Mouse (Mus musculus): ENCODE data around the gene Olfr986.
"Not testable (repeated sequence)": the region's sequence is repeated elsewhere in the genome, so short reads cannot be mapped to it uniquely, and the experiment has no call there.

Olfr986 gene

DNA sequence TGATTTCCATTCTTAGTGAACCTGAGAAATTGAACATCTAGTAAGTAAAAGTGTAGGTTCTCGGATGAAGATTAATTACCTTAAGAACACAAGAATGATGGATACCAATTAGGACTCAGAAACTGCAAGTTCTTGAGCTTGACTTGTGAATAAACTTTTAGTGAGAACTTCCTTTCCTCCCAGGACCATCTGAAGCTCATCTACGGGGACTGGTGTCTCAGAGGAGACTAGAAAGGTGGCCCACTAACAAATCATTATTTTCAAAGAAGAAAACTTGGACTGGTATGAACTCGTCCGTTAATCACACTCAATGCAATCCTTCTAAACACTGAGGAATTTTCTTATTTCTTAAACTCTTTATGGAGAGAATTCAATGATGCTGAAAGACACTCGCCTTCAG lies at the start of gene Olfr986:
Olfr986 (plus strand) TSS at position 301 of the 400 bp plus-strand sequence.
- no peak for DNase-seq

DNA sequence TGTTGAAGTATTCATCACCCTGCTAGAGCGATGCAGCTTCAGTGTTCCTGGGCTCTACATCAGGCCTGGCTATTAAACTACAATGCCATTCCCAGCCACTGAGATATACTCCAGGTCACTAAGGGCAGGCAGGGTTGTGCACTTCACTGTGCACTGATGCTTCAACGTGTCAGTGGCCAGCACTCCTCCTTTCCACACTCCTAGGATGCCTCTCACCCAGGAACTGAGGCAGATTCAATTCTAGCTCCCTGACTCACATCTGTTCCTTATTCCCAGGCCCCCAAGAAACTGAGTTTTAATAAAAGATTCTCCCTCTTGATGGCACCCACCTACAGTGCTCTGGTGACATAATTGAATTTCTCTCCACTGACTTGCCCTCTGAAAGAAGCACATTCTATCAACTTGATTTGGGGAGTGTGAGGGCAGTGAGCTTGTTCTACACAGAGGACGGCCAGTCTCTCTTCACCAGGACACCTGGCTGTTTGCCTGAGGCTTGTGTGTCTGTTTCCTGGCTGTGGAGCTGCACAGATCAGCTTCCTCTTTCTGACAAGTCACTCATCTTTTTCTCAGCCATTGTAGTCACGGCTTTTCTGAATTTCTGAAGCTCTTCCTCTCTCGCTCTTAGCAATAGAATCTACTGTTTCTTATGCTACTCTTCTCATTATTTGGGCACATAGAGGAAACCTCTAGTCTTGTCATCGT lies 43.6 kb upstream of the Olfr986 start:
- peak in 1 of 2 experiments; percentile 2 for DNase-seq

DNA sequence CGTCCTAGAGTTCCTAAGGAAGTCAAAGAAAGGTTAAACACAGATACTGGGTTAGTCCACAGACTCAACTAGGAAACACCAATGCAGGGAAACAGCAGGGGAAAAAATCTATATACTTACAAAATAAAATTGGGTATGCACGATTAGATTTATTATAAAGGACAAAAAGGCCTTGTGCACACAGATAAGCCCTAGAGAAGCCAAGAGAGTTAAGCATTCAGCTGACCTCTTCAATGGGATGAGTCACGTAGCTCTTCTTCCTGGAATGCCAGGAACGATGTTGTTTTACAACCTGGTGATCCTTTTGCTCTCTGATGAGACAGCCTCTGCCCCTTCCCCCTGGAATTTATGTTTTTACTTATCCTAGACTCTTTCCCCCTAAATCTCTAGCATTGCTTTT lies 41.2 kb upstream of the Olfr986 start:
- DNase-seq: no peak

DNA sequence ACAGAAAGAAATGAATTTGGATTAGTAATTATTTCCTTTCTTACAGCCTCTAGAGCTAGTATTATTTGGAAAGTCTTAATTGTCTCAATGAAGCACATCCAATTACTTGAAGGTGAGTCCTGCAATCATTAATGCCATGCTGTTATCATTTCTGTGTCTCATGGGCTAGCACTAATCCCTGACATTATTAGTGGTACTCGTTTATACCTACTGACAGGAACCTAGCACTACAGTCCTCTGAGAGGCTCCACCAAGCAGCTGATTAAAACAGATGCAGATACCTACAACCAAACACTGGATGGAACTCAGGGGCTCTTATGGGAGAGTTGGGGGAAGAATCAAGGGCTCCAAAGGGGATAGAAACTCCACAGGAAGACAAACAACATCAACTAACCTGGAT lies 39.2 kb upstream of the Olfr986 start:
- DNase-seq: no peak

DNA sequence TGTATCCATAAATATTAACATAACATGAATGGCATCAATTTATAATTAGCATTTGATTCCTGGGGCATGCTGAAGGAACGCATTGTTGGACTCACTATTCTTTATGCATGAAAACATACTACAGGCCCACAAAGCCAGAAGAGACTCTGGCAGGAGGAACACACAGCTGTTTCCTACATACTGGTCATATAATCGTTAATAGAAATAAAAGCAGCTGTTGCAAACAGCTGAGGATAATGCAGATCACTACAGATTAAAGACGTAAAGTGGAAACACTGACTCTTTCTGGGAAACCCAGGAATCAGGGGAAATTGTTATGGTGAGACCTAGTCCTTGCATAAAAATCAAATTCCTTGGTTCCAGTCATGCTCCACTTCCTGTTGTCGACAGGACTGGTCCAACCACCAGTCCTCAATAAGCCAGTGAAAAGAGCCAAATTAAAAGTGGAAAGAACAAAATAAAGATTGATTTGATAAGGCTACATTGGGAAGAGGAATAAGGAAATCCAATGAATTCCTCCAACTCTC lies 25.5 kb upstream of the Olfr986 start:
- no peak for DNase-seq

DNA sequence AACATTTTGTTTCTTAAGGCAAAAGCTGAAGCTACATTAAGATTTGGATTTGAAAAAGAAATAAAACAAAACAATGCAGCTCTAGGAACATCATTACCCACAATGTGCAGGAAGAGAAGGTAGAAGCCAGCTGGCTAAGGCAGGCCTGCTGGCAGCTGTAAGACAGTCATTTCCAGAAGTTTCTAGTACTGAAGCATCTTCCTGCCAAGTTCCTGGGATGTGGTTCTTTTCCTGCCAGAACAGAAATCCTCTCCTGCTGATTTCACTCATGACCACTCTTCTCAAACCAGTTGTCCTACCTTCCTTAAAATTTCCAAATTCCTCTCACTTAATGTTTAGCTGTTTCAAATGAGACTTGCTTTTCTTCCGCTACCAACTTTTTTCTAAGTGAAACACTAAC lies 14.3 kb upstream of the Olfr986 start:
- DNase-seq: no peak

DNA sequence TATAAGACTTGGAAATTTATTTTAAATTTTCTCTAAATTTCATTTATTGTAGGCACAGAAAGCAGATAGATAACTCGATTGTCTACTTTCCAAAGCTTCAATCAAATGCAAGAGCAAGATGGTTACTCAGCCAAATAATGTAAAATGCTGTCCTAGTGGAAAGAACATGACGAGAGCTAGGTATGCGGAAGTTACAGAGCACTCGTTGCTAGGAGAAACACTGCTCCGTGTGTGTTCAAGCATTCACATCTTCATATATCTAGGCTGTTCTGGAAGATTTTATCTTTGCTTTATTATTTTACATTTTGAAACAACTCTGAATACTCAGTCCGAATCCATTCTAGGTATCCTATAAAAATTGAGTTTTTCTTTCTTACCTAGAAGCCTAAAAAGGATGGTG lies 3.7 kb upstream of the Olfr986 start:
- DNase-seq: no peak

DNA sequence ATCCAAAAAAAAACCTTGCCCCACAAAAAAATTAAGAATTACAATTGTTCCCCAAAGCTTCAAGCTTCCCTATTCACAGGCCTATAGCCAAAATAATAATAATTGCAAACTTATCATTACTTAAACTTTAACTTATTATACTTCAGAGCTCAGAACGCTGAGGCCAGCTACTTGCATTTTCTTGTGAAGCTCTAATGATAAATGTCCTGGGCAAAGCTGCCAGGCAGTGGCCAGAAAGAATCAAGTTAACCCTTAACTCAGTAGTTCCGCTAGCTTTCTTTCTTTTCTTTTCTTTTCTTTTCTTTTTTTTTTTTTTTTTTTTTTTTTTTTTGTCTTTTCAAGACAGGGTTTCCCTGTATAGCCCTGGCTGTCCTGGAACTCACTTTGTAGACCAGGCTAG lies 4.4 kb downstream of the Olfr986 start:
- not testable (repeated sequence) for DNase-seq

DNA sequence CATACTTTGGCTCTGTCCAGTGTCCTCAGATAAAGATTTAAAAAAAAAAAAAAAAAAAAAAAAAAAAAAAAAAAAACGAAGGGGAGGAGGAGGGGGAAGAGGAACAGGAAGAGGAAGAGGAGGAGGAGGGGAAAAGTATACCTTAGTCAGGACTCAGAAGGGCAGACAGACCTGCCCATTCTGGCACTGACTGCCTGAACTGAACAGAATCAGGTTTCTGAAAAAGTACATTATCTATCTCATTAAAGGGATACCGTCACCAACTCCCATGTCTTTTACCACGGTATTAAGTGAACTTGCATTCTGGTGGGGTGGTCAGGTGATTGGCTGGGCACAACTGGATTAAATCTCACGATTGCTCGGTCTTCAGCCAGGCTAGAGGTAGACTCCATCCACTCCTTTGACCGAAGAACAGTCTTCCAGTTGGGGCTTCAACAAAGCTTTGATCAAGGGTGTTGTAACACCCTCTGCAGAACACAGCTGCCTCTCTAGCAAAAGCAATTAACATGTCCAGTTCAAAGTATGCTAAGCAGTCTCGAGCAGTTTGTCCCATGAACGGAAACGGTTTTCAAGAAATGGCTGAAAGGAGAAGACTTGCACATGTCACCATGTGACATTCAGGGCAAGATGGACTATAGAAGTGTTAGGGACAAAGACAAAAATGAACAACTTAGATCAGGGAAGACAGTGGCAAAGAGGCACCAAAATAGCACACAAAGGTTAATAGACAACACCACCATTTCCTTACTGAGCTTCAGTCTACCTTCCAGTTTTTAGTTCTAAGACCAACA lies 10.6 kb downstream of the Olfr986 start:
- DNase-seq: no peak

DNA sequence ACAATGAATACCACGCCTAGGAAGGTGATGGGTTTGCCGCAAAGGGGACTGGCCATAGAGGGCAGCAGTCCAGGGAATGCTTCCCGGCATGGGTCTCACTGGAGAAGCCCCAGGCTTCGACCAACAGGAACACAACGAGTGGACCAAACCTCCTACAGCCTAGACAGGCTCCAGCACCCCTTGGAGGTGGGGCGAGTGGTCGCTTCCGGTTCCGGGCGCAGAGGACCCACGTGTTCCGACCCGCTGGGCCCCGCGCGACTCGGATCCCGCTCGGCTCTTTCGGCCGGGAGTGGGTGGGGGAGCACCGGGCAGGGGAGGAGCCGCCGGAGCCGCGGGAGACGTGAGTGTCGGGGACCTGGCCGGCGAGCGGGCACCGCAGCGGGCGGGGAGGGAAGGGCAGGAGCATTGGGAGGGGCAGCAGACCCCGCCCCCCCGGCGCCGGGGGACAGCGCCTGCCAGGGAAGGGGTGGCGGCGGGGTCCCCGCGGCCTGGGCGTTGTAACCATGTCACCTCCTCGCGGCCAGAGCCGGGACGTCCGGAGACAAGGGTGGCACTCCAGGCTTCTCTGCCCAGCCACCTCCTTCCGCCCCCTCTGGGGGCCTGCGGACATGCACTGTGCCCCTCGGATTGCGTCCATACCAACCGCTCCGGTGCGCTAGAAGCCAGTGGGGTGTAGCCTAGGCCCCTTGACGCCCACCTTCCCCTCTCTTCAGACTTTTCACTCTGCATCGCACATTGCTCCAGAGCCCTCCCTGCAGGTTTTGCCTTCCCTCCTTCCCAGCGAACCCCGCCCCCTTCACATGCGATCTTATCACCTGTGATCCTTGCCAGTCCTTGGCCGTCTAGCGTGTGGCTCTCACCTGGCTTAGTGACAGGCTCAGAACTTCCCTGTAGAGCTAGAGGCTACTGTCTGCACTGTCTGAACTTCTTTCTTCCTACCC lies 11.6 kb downstream of the Olfr986 start, which contains the start of gene Zfp202:
Zfp202 (plus strand) TSS at position 219 of the 941 bp plus-strand sequence.
- peak; percentile 85 to 90 for DNase-seq

DNA sequence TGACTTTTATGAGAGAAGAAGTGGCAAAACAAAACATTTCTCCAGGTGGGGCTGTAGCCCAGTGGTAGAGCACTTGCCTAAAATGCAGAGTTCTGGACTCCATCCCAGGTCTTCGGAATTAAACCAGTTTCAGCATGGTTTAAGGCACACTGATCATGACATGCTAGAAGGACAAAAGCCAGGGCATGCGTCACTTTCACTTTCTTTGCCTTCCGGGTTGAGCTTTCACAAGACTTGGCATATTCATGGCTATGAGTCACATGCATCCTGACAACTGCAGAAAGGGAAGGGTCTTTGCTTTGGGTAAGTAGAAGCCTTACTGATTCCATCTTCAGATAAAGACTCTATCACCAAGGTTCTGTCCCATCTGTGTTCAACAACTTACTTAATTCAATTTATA lies 15.3 kb downstream of the Olfr986 start:
- DNase-seq: peak; percentile 18 to 37

DNA sequence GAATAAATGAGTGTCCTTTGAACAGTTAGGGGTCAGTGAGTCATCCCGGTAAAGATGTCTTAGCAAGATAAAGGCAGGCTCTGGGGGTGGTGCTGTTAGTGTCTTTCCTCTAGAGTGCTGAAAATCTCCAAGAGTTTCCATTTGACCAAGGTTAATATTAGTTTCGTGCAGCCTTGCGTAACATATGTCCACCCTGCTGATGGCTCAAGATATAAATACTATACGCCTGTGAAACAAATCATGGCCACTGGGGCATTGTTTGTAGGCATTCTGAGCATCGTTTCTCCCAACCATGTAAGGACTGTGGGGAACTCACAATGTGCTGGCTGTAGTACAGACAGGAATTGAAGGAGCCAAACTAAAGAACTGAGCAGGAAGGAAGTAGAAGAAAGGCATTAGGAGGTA lies 25.8 kb downstream of the Olfr986 start:
- no peak for DNase-seq

DNA sequence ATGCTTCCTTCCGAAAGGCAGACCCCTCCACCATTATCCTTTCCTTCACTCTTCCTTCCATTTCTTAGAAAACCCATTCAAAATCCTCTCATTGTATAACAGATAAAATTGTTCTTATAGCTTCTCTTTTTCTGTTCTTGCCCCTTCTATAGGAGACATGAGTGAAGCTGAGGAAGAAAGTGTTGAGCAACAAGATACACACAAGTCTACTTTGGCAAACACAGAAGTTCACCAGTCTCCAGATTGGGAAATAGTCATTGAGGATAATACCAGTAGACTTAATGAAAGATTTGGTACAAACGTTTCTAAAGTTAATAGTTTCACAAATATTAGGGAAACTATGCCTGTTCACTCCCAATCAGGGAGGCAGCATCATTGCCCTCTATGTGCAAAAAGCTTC lies 30.0 kb downstream of the Olfr986 start:
- DNase-seq: no peak

DNA sequence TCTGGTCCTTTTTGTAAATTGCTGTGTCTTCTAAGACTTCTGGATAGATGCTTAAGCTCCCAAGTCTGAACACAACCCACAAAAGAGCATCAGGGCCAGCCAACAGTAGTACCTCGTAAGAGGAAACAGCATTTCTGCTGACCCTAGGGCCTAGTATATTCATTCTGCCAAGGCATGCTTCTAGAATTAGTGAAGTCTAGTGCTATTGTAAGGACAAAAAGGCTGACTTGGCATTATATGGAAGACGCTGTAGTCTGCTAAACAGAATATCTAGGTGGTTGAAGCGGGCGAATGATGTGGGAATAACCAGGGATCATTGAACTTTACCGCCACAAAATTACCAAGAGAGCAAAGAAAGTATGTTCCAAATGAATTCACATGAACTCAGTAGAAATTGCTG lies 33.3 kb downstream of the Olfr986 start:
- DNase-seq: no peak

DNA sequence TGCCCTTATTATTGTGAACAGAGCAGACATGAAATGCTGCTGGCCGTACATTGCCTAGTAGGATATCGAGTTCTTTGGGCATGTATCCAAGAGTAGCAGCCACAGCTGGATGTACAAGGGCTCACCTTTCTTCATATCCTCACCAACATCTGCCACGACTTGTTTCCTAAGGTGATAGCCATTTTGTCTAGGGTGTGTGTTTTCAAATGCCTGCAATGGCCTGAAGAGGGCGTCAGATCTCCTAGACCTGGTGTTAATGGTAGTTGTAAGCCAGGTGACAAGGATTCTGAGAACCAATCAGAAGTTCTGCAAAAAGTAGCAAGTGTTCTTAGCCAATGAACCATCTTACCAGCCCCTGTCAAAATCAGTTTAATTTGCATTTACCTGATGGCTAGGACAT lies 35.9 kb downstream of the Olfr986 start:
- DNase-seq: no peak

DNA sequence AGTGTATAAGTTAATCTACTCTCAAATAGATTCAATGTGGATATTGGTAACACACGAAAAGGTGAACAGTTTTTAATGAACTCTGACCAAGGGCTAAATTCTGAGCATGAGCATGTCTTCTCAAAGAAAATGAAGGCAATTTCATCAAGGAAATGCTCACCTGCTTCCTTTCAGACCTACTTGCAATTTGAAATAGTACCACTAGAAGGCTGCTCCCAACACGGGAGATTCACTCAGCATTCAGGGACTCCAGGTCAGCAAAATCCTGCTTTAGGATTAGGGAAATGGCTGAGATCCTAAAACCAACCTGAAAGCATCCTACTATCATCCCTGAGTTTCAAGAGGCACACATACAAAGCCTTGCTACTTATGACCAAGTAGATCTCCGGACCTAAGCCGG lies 43.6 kb downstream of the Olfr986 start:
- DNase-seq: no peak

DNA sequence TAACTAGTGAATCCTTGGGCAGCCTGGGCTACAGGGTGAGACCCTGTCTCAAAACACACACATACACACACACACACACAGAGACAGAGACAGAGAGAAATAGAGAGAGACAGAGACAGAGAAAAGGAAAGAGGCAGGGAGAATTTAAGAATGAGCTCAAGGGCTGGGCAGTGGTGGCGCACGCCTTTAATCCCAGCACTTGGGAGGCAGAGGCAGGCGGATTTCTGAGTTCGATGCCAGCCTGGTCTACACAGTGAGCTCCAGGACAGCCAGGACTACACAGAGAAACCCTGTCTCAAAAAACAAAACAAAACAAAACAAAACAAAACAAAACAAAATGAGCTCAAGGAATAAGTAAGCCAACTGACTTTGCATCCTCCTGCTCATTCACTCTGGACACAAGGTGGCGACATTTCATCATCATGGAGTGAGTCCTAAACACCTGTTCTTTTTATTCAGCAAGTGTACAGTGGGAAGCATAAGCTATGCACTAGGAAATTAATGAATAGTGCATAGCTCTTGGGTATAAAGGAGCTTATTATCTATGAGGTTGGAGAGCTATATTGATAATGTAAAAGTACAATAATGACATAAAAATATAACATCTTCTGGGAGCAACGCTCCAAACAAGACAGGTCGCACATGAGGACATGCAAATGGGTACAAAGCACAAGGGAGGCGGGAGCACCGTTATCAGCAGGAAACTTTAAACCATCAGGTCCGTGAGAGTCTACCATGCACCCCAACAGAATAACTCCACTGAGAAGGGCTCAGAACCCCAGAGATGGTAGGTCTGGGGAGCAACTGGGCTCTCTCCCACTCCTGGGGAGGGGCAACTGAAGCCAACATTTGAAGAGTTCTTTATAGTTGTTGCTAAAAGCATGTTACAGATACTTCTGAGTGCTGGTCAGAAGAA lies 47.4 kb downstream of the Olfr986 start:
- peak in 1 of 2 experiments; percentile 36 for DNase-seq

DNA sequence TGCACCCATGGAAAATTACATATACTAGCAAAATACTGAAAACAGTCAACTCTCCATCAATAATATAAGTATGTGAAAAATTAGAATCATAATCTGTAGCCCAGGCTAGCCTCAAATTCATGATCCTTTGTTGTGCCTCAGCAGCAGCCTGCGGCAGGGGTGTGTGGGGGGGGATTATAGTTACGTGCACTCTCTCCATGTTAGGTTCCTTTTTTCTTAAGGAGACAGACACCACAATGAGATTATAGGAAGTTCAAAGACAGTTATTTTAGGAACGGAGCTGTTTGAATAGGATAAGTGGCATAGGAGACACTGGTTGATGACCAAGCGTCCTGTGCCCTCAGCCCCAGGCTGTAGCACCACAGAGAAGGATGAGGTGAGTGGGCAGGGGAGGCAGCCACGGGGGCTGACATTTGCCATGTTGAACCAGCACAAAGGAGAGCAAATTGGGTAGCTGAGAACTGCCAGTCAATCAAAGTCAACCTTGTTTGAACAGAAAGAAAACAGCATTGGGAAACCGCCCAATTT lies 48.1 kb downstream of the Olfr986 start:
- no peak for DNase-seq

DNA sequence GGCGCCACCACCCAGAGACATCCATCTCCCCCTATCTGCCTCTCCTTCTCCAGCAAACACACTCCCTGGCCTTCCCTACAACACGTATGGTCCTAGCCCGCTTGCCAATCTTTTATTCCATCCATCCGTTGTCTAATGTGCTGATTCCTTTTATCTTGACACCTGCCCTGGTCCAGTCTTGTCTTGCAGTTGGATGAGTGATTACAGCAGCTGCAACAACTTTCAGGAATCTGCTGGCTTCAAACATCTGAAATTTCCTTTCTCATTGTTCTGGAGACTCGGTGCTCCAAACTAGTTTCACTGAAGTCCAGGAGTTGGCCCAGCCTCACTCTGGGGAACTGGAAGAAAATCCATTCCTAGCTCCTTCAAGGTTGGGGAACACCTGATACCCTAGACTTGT lies 48.8 kb downstream of the Olfr986 start:
- DNase-seq: no peak

DNA sequence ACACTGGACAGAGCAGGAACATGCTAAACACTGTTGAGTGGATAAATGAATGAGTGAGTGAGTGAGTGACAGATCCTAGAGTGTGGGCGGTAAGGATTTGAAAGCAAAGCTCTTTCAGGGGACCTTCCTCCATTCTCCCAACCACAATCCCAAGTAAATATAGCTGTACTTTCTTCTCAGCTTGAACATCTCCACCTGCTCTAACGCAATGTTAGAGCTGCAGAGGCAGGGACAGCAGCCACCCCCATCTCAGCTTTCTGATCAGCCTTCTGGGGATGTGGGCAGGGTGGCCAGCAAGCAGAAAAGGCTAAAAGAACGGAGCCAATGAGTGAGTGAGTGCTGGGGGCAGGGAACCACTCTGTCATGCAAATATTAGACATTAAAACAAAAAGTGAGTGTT lies 50.3 kb downstream of the Olfr986 start:
- DNase-seq: no peak
